Mouse (Mus musculus): ENCODE data around the gene Ccdc40. TPM values are rescaled to one million over a fixed set of nuclear protein-coding genes. Genes with fewer than 3 reads are reported as not detected.

Ccdc40 gene
- polyA plus RNA-seq, 1 experiment from 2014 or later, result 16.5 TPM

DNA sequence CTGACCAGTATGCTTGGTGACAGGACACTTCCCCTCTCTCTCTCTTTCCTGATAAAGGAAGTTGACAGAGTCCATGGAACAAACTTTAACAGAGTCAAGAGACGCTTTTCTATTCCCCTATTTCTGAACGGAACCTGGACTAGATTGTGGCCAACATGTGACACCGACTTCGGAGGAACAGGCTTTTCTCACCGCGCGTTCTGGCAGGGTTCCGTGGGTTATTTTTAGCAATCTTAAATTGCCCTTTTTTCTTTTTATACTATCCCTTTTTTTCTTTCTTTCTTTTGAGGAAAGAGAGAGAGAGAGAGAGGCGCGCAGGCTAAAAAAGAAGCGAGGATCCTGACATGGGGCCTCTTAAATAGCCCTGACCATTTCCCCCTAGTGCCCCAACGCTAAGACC is 781 bp upstream of the Ccdc40 start:
- H3K9ac ChIP-seq (ENCODE audit: low read depth, low read length), result peak overlapping the region; percentile 88
- no peaks in the 10 kb centered on the region for H3K9me3 ChIP-seq (ENCODE audit: control insufficient read depth, low read length)
- H3K27ac ChIP-seq (ENCODE audit: low read depth, low read length), result peak overlapping the region; percentile 84
- 3% methylated on average over 12 of the region's 12 CpGs for WGBS
- peak overlapping the region; percentile 84 for H3K4me3 ChIP-seq (ENCODE audit: low read length)
- H3K4me1 ChIP-seq (ENCODE audit: control insufficient read depth, insufficient read depth, low read depth, low read length), result peaks cover 47% of the 10 kb centered on the region
- ATAC-seq, result no peak
- H3K27me3 ChIP-seq (replicated peaks; ENCODE audit: control insufficient read depth, insufficient read depth, low read length), result no peaks in the 10 kb centered on the region
- H3K36me3 ChIP-seq (ENCODE audit: control insufficient read depth, insufficient read depth, low read length), result no peaks in the 10 kb centered on the region
- H3K4me2 ChIP-seq (ENCODE audit: low read length), result peak overlapping the region; percentile 100

DNA sequence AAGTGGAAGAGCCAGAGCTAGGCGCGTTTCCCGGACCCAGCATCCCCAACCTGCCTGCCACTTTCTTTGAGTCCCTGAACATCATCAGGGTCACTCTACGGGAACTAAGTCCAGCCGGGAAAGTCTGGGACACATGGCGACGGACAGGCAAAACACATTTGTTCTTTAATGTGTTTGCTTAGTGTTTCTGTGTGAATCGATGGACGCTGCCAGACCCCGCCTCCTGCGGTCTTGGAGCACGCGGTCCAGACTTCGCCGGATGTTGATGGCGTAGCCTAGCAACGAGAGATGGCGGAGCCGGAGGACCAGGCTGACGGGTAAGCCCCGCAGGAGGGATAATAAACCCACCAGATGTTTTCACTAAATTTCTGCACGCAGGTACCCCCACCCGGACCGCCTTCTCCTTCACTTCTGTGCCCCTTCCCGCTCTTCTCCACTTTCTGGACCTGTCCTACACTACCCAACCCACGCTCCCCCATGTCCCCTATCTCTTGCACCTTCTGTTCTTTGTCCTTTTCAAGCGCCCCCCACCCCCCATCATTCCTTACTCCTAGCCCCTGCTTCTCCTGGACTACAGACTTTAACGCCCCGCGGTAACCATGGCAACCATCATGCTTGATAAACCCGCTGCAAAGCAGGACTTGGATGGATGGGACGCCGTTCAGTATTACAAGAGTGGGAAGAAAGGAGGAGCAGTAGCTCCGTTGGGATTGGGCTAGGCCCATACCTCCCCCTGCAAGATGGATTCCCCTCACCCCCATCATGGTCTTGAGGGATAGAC is 664 bp downstream of the Ccdc40 start:
- Histone ChIP-seq H3K27me3 (replicated peaks; ENCODE audit: control insufficient read depth, insufficient read depth, low read length) (no peaks in the 10 kb centered on the region), H3K9me3 (ENCODE audit: control insufficient read depth, low read length) (no peaks in the 10 kb centered on the region), H3K4me2 (ENCODE audit: low read length) (peak overlapping the region; percentile 100), H3K4me1 (ENCODE audit: control insufficient read depth, insufficient read depth, low read depth, low read length) (peaks cover 35% of the 10 kb centered on the region), H3K9ac (ENCODE audit: low read depth, low read length) (peak overlapping the region; percentile 88), H3K4me3 (ENCODE audit: low read length) (peak overlapping the region; percentile 84), H3K27ac (ENCODE audit: low read depth, low read length) (peak overlapping the region; percentile 84), H3K36me3 (ENCODE audit: control insufficient read depth, insufficient read depth, low read length) (no peaks in the 10 kb centered on the region)
- ATAC-seq, result peak; percentile 83
- WGBS, result under 1% methylated on average over 34 of the region's 34 CpGs

DNA sequence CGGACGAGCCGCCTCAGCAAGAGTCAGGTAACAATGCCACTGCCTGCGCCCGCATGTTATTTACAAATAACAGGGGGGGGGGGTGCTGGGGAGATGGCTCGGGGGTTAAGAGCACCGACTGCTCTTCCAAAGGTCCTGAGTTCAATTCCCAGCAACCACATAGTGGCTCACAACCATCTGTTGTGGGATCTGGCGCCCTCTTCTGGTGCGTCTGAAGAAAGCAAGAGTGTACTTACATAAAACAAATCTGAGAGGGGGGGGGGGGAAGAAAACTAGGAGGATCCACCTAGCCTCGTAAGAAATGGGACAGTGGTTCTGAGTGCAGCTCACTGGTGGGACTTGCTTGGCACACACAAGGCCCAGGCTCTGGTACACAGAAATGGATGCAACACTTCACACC is 6.4 kb downstream of the Ccdc40 start:
- H3K4me2 ChIP-seq (ENCODE audit: low read length), result no peak overlapping the region
- 95% methylated on average over 10 of the region's 10 CpGs for WGBS

DNA sequence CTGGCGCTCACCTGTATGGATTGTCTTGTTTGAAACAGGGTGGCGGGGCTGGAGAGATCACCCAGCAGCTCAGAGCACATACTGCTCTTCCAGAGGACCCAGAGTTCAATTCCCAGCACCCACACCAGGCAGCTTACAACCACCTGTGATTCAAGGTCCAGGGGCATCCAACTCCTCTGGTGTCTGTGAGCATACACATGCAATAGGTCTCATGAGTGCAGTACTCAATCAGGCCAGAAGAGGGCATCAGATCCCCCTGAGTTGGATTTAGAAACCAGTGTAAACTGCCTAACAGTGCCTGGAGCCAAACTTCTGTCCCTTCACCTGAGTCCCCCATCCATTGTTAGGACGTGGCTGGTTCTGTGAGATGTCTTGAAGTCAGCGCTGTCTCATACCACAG is 7.2 kb downstream of the Ccdc40 start:
- Histone ChIP-seq H3K27ac (ENCODE audit: low read depth, low read length) (no peak overlapping the region), H3K4me2 (ENCODE audit: low read length) (no peak overlapping the region), H3K36me3 (ENCODE audit: control insufficient read depth, insufficient read depth, low read length) (no peaks in the 10 kb centered on the region), H3K4me1 (ENCODE audit: control insufficient read depth, insufficient read depth, low read depth, low read length) (no peaks in the 10 kb centered on the region; the same call in 1 of the 2 replicates), H3K9ac (ENCODE audit: low read depth, low read length) (no peak overlapping the region), H3K4me3 (ENCODE audit: low read length) (no peak overlapping the region), H3K9me3 (ENCODE audit: control insufficient read depth, low read length) (no peaks in the 10 kb centered on the region), H3K27me3 (replicated peaks; ENCODE audit: control insufficient read depth, insufficient read depth, low read length) (no peaks in the 10 kb centered on the region)
- 82% methylated on average over 4 of the region's 4 CpGs for WGBS
- ATAC-seq, result 0 out of 2 replicates have a peak, but pooled peaks have one; percentile 13

More for the DNA sequence above, 6.4 kb downstream of the Ccdc40 start:
- no peak for ATAC-seq
- Histone ChIP-seq H3K27ac (ENCODE audit: low read depth, low read length) (no peak overlapping the region), H3K4me3 (ENCODE audit: low read length) (no peak overlapping the region), H3K9me3 (ENCODE audit: control insufficient read depth, low read length) (no peaks in the 10 kb centered on the region), H3K9ac (ENCODE audit: low read depth, low read length) (no peak overlapping the region), H3K4me1 (ENCODE audit: control insufficient read depth, insufficient read depth, low read depth, low read length) (peaks cover under 1% of the 10 kb centered on the region), H3K27me3 (replicated peaks; ENCODE audit: control insufficient read depth, insufficient read depth, low read length) (no peaks in the 10 kb centered on the region), H3K36me3 (ENCODE audit: control insufficient read depth, insufficient read depth, low read length) (no peaks in the 10 kb centered on the region)

DNA sequence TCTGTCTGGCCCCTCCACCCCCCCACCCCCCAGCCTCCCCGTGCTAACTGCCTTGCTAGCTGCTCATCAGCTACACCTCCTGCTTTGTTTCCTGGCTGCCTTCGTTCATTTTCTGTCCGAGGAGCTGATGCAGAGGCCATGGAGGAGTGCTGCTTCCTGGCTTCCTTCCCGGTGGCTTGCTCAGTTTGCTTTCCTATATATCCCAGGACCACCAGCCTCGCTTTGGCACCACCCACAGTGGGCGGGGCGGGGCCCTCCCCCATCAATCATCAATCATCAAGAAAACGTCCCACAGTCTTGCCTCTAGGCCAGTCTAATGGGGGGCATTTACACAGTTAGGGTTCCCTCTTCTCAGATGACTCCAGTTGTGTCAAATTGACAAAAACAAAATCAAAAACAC is 8.0 kb downstream of the Ccdc40 start:
- H3K27ac ChIP-seq (ENCODE audit: low read depth, low read length), result no peak overlapping the region
- no peak overlapping the region for H3K4me3 ChIP-seq (ENCODE audit: low read length)
- 24% methylated on average over 8 of the region's 8 CpGs for WGBS
- H3K9ac ChIP-seq (ENCODE audit: low read depth, low read length), result no peak overlapping the region
- H3K9me3 ChIP-seq (ENCODE audit: control insufficient read depth, low read length), result no peaks in the 10 kb centered on the region
- no peak for ATAC-seq
- no peaks in the 10 kb centered on the region for H3K36me3 ChIP-seq (ENCODE audit: control insufficient read depth, insufficient read depth, low read length)
- no peaks in the 10 kb centered on the region for H3K27me3 ChIP-seq (replicated peaks; ENCODE audit: control insufficient read depth, insufficient read depth, low read length)
- no peaks in the 10 kb centered on the region; the same call in 1 of the 2 replicates for H3K4me1 ChIP-seq (ENCODE audit: control insufficient read depth, insufficient read depth, low read depth, low read length)
- no peak overlapping the region for H3K4me2 ChIP-seq (ENCODE audit: low read length)

DNA sequence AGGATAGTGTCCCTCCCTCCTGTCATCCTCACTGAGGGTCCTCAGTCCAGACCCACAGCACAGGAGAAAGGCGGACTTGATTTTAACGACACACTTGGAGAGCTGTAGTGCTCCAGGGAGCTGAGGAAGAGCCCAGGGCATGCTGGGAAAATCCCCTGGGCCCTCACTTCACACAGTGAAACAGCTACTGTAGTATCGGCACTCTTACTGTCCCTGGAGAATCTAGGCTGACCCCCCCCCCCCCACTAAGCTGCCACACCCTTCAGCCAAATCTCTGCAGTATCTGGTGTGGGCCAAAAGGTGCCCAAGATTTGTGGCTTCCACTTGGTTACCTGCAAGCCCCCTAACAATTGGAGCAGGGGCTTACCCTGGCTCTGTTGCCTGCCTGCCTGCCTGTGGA is 8.6 kb downstream of the Ccdc40 start:
- WGBS, result 62% methylated on average over 3 of the region's 3 CpGs
- Histone ChIP-seq H3K9me3 (ENCODE audit: control insufficient read depth, low read length) (no peaks in the 10 kb centered on the region), H3K27me3 (replicated peaks; ENCODE audit: control insufficient read depth, insufficient read depth, low read length) (no peaks in the 10 kb centered on the region), H3K4me3 (ENCODE audit: low read length) (no peak overlapping the region), H3K4me1 (ENCODE audit: control insufficient read depth, insufficient read depth, low read depth, low read length) (no peaks in the 10 kb centered on the region; the same call in 1 of the 2 replicates), H3K36me3 (ENCODE audit: control insufficient read depth, insufficient read depth, low read length) (no peaks in the 10 kb centered on the region), H3K9ac (ENCODE audit: low read depth, low read length) (no peak overlapping the region), H3K4me2 (ENCODE audit: low read length) (no peak overlapping the region), H3K27ac (ENCODE audit: low read depth, low read length) (no peak overlapping the region)
- ATAC-seq, result no peak

GRCm38 (mm10) chr11:119237568-119238304 is 9.4 kb downstream of the Ccdc40 start:
- H3K4me2 ChIP-seq (ENCODE audit: low read length), result peak overlapping the region; percentile 45
- H3K27me3 ChIP-seq (replicated peaks; ENCODE audit: control insufficient read depth, insufficient read depth, low read length), result no peaks in the 10 kb centered on the region
- ATAC-seq, result peak; percentile 60
- no peaks in the 10 kb centered on the region; the same call in 1 of the 2 replicates for H3K4me1 ChIP-seq (ENCODE audit: control insufficient read depth, insufficient read depth, low read depth, low read length)
- peak overlapping the region; percentile 15; the same call in 1 of the 2 replicates for H3K4me3 ChIP-seq (ENCODE audit: low read length)
- no peak overlapping the region for H3K27ac ChIP-seq (ENCODE audit: low read depth, low read length)
- WGBS, result 45% methylated on average over 20 of the region's 20 CpGs
- no peaks in the 10 kb centered on the region for H3K36me3 ChIP-seq (ENCODE audit: control insufficient read depth, insufficient read depth, low read length)
- peak overlapping the region; percentile 20; the same call in 1 of the 2 replicates for H3K9ac ChIP-seq (ENCODE audit: low read depth, low read length)
- H3K9me3 ChIP-seq (ENCODE audit: control insufficient read depth, low read length), result no peaks in the 10 kb centered on the region

DNA sequence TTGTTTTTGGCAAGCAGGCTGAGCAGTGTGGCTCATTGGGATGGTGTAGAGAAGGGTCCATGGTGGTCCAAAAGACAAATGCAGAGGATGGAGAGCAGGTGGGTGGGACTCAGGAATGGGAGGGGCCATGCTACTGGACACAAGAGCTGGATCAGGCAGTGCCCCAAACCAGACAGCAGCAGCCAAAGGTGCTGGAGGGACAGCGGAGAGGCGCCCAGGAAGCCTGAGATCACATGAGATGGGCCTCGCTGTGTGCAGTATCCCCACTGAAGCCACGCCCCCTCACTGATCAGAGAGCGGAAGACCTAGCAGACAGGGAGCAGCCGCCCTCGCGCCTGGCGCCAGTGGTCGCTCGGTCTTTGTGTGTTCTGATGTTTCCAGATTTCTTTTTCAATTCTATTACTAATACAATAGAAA is 9.9 kb downstream of the Ccdc40 start:
- Histone ChIP-seq H3K27me3 (replicated peaks; ENCODE audit: control insufficient read depth, insufficient read depth, low read length) (no peaks in the 10 kb centered on the region), H3K9ac (ENCODE audit: low read depth, low read length) (peak overlapping the region; percentile 0; the same call in 1 of the 2 replicates), H3K36me3 (ENCODE audit: control insufficient read depth, insufficient read depth, low read length) (no peaks in the 10 kb centered on the region), H3K4me2 (ENCODE audit: low read length) (peak overlapping the region; percentile 45), H3K4me1 (ENCODE audit: control insufficient read depth, insufficient read depth, low read depth, low read length) (no peaks in the 10 kb centered on the region; the same call in 1 of the 2 replicates), H3K27ac (ENCODE audit: low read depth, low read length) (no peak overlapping the region), H3K4me3 (ENCODE audit: low read length) (peak overlapping the region; percentile 15), H3K9me3 (ENCODE audit: control insufficient read depth, low read length) (no peaks in the 10 kb centered on the region)
- peak; percentile 53 for ATAC-seq
- 22% methylated on average over 11 of the region's 11 CpGs for WGBS

DNA sequence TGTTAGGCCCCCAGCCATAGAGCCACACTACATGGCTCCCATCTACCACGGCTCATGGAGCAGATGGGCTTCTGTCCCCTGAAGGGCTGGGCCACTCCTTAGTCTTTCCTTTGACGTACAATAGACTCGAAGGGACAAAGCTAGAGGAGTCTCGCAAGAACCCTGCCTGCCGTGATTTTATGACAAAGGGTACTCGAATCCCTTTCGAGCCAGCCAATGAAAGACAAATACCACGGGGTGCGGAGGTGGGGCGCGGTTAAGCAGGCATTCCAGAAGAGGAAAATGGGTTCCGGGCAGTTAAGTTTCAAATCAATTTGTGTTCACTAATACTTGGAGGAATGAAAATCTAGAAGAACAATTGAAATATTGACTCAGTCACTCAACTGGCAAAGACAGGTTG is 11.1 kb downstream of the Ccdc40 start:
- WGBS, result 83% methylated on average over 12 of the region's 12 CpGs
- H3K4me1 ChIP-seq (ENCODE audit: control insufficient read depth, insufficient read depth, low read depth, low read length), result no peaks in the 10 kb centered on the region; the same call in 1 of the 2 replicates
- no peak for ATAC-seq
- H3K9ac ChIP-seq (ENCODE audit: low read depth, low read length), result no peak overlapping the region
- H3K27me3 ChIP-seq (replicated peaks; ENCODE audit: control insufficient read depth, insufficient read depth, low read length), result no peaks in the 10 kb centered on the region
- no peaks in the 10 kb centered on the region for H3K36me3 ChIP-seq (ENCODE audit: control insufficient read depth, insufficient read depth, low read length)
- no peak overlapping the region for H3K27ac ChIP-seq (ENCODE audit: low read depth, low read length)
- H3K4me2 ChIP-seq (ENCODE audit: low read length), result no peak overlapping the region
- no peaks in the 10 kb centered on the region for H3K9me3 ChIP-seq (ENCODE audit: control insufficient read depth, low read length)
- no peak overlapping the region for H3K4me3 ChIP-seq (ENCODE audit: low read length)

Measured in hindbrain, embryonic 16.5 days (tissue).